Mouse (Mus musculus): Measurements from ENCODE around the gene Rab8b.
"Not testable (repeated sequence)": the region's sequence is repeated elsewhere in the genome, so short reads cannot be mapped to it uniquely, and the experiment has no call there.

The Rab8b gene

DNA sequence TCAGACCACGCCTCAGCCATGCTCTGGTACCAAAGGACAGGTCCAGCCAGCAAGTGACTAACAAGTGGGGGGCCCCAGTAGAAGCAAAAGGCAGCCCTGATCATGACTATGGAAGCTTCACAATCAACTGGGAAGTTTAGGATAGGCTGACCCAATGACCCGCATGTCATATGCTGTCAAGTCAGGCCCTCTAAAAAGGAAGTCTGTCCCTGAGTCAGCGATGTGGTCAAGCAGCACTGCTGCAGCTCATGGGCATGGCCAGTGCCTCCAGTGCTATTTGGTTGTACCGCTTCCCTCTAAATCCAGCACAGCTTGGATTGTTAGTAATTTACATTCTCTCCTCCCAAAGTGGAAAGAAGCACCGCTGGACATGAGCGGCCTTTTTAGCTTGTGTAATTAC, 32.7 kb downstream of the Rab8b start:
- DNase-seq (ENCODE audit: low spot score): no peak

- DNase-seq (ENCODE audit: low spot score): no peak
Observed at GRCm38 (mm10) chr9:66886366-66886765, 33.1 kb downstream of the Rab8b start.

GRCm38 (mm10) chr9:66884609-66885008, 34.9 kb downstream of the Rab8b start:
- DNase-seq (ENCODE audit: low spot score): no peak

DNA sequence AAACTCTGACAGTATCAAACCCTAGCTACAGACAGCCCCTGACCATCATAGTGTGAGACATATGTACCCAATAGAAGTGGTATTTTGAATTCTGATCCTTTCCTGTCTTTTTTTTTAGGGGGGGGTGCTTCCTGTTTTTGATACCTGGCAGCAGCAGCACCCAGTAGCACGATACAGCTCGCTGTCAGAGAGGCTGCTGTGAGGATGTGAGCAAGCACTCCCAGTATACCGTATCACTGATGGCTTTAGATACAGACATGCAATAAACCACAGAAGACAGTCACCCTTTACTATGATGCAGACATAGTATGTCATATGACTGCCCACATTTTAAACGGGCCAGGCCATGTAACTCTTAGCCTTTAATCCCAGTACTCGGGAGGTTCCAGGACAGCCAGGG, 36.0 kb downstream of the Rab8b start:
- no peak for DNase-seq (ENCODE audit: low spot score)

- no peak for DNase-seq (ENCODE audit: low spot score)
Observed at GRCm38 (mm10) chr9:66882406-66882821, 37.1 kb downstream of the Rab8b start.

DNA sequence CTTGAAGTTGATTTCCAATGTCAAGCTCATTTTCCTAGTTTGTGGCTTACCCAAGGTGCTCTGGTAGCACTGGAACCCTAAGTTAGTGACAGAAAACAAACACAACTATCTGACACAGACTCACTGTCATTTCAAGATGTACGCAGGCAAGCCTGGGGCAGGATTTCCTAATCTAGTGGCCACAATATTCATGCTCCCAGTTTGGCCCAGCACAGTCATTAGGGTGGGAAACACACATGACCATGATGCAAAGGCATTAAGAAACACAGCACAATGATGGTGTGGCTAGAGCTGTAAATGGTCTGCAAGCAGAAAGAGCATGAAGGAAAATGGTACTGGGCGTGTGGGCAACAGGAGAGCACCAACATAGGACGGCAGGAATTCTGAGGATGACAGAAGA, 37.6 kb downstream of the Rab8b start:
- no peak for DNase-seq (ENCODE audit: low spot score)

DNA sequence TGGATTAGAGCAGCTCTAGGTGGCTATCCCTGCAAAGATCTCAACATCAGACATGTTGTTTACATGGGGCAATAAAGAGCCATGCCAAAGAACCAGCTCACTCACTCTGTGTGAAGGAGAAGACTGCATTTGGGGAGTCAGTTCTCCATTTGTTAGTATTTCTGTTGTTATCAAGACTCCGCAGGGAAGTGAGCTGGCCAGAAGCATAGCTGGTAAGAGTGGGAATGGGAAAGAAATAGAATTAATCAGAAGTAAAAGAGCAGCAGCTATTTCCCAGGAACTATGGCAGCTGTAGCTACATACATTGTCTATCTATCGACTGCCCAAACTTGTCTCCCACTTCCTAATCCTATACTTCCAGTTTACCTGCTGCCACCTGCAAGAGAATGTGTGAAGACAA, 38.7 kb downstream of the Rab8b start:
- DNase-seq (ENCODE audit: low spot score): no peak

DNA sequence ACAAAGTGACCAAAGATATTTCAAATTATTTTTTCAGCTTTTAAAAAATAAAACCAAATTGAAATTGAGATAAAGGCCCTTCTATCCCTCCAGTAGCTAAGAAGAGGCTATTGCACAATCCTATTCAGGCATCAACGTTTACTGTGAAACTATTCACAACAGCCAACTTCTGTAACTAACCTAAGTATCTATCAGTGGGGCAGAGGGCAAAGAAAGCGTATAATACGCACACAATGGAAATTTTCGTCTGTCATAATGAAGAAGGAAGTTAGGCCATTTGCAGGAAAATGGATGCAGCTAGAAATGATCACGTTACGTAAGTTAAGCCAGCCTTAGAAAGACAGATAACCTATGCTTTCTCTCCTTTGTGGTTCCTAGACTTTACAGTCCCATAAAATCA, 40.0 kb downstream of the Rab8b start:
- no peak for DNase-seq (ENCODE audit: low spot score)

DNA sequence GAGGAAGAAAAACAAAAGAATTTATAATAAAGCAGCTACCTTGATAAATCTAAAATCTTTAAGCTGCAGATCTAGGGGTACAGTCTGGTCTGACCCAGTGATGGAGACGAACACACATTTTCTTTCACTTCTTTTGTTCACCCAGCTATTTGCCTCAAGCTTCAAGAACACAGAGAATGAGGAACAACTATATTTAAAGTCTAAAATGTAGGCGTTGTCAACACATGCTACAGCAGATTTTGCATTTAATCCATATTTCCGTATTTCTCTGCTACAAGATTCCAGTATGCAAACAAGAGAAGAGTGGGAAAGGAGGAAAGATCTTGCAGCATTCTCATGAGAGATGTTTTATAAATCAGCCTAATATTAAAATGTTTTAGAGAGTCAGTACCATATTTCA, 40.6 kb downstream of the Rab8b start:
- no peak for DNase-seq (ENCODE audit: low spot score)

GRCm38 (mm10) chr9:66876577-66876976, 42.9 kb downstream of the Rab8b start:
- DNase-seq (ENCODE audit: low spot score): no peak

- DNase-seq (ENCODE audit: low spot score): no peak
Observed at GRCm38 (mm10) chr9:66874297-66874696, 45.2 kb downstream of the Rab8b start.

GRCm38 (mm10) chr9:66873531-66873930, 46.0 kb downstream of the Rab8b start:
- DNase-seq (ENCODE audit: low spot score): no peak

- DNase-seq (ENCODE audit: low spot score): not testable (repeated sequence)
Observed at GRCm38 (mm10) chr9:66873009-66873408, 46.5 kb downstream of the Rab8b start.

- DNase-seq (ENCODE audit: low spot score): peak; percentile 68
Observed at GRCm38 (mm10) chr9:66872015-66872727, 47.3 kb downstream of the Rab8b start.

DNA sequence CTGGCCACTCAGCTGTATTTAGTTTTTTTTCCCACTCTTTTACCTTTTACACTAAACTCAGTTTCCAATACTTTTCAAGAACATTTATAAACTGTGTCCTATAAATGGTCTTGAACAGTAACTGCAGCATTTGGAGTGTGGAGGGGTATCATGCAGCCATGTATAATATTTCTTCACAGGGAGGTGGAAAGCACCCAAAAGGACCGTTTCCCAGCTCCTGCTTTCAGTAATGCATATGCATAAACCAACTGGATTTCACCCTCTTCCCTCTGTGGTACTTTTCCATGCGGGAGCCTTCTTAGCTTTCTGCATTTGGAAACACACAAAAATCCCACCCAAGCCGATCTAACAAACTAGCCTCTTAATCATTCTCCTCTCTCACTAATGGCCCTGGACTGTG, 54.8 kb downstream of the Rab8b start:
- no peak for DNase-seq (ENCODE audit: low spot score)

DNA sequence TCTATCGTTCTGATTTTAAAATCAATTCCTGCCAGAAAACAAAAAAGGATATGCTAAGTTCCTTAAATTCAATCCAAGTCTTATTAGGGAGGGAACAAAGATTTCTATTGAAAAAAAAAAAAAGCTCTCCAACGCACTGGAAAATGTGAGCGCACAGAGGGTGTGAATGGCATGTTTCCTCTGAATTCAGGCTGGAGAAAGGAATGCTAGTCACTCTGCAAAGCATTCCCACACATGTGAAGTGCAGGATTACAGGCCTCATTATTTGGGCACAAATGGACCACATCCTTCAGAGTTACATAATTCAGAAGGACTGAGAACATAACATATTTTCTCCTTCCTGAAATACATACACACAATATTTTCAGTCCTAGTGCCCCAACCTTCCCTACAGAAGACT, 56.0 kb downstream of the Rab8b start:
- peak; percentile 66 for DNase-seq (ENCODE audit: low spot score)

DNA sequence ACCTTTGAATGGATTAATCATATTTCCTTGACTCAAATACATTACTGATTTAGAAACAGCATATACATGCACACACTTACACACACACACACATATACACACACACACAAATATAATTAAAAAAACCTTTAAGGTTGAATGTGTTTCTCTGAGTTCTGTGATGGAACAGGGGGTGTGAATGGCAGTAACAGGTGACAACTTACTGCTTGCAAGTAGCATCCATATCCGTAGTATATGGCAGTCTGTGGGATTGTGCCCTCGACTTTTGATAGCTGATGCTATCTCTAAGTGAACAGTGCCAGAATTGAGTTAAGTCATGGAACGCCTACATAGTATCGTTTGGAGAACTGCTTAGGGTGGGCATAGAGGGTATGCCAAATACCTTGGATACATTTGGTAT, 57.3 kb downstream of the Rab8b start:
- DNase-seq (ENCODE audit: low spot score): no peak

GRCm38 (mm10) chr9:66861104-66861767, 58.3 kb downstream of the Rab8b start:
- DNase-seq (ENCODE audit: low spot score): no peak

DNA sequence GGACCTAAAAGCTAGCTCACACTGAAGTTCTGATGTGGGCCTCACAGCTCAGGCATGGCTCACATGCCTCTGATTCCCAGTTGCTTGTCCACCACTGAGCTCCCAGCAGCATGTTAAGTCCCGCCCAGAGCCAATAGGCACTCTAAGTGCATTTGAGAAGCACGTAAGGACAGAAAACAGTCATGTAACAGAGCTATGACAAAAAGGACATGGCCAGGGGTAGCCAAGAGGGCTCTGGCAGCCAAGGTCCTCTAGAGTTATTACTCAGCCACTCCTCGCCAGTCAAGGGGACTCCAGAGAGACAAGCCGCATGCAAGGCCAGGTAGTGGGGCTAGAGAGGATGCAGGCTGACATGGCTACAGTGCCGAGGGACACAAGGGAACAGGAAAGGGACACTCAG, 60.0 kb downstream of the Rab8b start:
- DNase-seq (ENCODE audit: low spot score): no peak

DNA sequence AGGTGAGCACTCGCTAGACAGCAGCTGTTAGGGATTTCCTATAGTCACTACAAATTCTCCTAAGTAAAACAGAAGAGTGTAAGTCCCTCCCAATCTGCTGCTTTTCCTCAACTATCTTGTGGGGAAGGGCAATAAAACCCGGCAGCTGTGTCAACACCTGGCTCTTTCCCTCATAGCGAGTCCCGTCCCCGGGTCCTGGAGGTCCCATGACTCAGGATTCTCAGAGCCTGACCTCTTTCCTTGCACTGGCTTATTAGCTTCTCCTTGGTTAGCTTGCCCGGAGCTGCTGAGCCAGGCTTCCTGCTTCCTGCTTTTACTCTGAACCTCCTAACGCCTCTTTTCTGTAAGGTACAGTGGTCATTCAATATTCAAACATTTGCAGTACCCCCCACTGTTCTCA, 63.6 kb downstream of the Rab8b start:
- DNase-seq (ENCODE audit: low spot score): no peak

DNA sequence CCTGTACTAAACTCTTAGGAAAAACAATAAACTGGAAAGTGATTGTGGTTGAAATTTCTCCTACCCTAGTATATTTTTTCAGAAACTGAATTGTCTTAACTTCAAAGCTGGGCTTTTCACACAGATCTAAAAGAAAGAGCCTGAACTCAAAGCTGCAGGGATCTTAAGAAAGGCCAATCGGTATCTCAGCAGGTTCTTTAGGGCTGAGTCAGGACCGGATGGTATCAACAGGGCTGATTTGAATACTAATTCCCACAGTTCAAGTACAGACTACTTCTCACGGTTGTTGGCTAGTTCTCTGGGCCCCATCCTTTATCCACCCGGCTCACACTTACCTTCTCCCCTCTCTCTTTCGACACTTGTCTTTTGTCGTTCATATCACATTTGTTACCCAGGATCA, 66.9 kb downstream of the Rab8b start:
- no peak for DNase-seq (ENCODE audit: low spot score)

DNA sequence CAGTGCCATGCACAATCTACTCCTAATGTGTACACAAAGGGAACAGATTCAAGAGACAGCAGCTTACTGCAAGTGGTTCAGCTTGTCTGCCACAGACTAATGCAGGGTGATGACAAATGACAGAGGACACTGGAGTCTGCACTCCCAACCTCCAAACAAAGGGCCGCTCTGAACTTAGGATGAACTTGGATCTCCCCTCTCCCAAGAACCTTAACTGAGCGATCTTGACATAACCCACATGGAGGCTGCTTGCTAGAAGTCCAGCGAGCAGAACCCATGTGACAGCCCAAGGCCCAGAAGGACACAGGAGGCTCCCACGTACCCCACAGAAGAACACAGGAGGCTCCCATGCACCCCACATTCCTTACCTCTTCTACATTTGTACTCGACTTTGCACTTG, 68.5 kb downstream of the Rab8b start:
- no peak for DNase-seq (ENCODE audit: low spot score)

DNA sequence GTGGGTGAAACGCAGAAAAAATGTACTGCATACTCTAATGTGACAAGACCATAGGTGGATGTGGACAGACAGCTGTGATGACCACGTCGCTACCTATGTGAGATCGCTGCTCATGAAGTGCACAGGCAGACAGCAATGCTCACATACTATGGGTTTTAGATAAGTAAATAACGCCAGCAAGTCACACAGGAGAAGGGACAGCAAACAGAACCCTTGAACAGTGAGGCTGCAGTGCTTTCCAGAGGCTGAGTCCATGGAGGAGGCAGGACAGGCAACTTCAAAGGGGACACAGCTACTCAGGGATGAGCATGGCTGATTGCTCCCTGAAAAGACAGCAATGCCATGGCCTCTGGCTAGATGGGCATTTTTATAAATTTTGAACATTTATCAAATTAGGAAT, 72.7 kb downstream of the Rab8b start:
- DNase-seq (ENCODE audit: low spot score): no peak

DNA sequence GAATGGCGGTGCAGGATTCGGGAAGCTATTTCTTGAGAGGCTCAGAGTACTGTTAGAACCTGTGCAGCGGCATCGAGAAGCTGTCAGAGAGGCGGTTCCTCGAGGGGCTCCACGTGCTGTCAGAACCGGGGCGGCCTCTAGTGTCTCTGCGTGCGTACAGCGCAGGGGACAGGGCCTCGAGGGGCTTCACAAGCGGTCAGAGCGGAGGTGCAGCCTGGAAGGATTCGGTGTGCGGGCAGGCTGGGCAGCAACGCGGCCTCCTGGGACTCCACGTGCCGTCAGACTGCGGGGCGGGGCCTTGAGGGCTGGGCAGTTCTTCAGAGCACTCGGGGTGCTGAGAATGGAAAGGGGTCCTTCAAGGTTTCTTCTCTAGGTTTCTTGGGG, 84.4 kb downstream of the Rab8b start:
- DNase-seq (ENCODE audit: low spot score): no peak
